Mouse (Mus musculus): ENCODE measurements around the gene Dcp1a. TPM values are rescaled to one million over a fixed set of nuclear protein-coding genes. Genes with fewer than 3 reads are reported as not detected.
"Not testable (repeated sequence)": the region's sequence is repeated elsewhere in the genome, so short reads cannot be mapped to it uniquely, and the experiment has no call there.

The Dcp1a gene
- polyA plus RNA-seq, 1 experiment from 2014 or later = 25.9 TPM

- H3K4me1 ChIP-seq (replicated peaks; ENCODE audit: control insufficient read depth, insufficient read depth, low read length) = no peaks in the 10 kb centered on the region
- no peaks in the 10 kb centered on the region for H3K27me3 ChIP-seq (replicated peaks; ENCODE audit: control insufficient read depth, insufficient read depth, low read length)
- no peak for ATAC-seq (replicated peaks; ENCODE audit: low FRiP score, low TSS enrichment, low read depth)
- peaks cover 31% of the 10 kb centered on the region for H3K36me3 ChIP-seq (ENCODE audit: control insufficient read depth, insufficient read depth, low read length)
- H3K9me3 ChIP-seq (ENCODE audit: control insufficient read depth, low read length) = no peaks in the 10 kb centered on the region
- H3K4me3 ChIP-seq (ENCODE audit: low read depth, low read length) = no peak overlapping the region
- H3K27ac ChIP-seq (ENCODE audit: low read depth) = no peak overlapping the region
- no peak for DNase-seq (ENCODE audit: low spot score)
- H3K4me2 ChIP-seq (ENCODE audit: low read length) = no peak overlapping the region
- H3K9ac ChIP-seq (ENCODE audit: low read length) = no peak overlapping the region
- WGBS = 97% methylated on average over 12 of the region's 12 CpGs
Observed at GRCm38 (mm10) chr14:30529454-30529853, 50.1 kb downstream of the Dcp1a start.

DNA sequence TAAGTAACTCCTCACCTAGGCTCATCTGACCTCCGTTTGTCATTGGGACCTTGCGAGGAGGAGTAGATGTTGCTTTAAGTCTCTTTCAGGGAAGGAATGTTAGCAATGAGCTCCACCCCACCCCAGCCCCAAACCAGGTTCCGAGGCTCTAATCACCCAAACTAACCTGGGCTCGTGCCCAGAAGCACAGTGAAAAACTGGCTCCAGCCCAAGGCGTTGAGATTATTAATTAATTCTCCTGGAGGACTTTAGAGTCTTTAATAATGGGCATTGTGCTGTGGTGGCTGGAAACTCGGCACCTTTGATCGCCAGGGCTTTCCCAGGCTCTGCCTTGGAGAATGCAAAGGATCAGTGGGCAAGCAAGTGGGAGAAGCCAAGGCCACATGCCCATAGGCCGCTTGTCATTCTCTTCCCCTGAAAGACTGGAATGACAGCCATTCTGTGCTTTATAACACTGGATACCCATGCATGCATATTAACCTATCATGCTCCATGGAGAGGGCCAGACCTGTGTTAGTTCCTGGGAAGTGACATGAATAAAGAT is 51.5 kb downstream of the Dcp1a start:
- Histone ChIP-seq H3K4me3 (ENCODE audit: low read depth, low read length) (no peak overlapping the region), H3K27me3 (replicated peaks; ENCODE audit: control insufficient read depth, insufficient read depth, low read length) (no peaks in the 10 kb centered on the region), H3K9me3 (ENCODE audit: control insufficient read depth, low read length) (no peaks in the 10 kb centered on the region), H3K9ac (ENCODE audit: low read length) (no peak overlapping the region), H3K4me2 (ENCODE audit: low read length) (no peak overlapping the region), H3K4me1 (replicated peaks; ENCODE audit: control insufficient read depth, insufficient read depth, low read length) (no peaks in the 10 kb centered on the region), H3K27ac (ENCODE audit: low read depth) (no peak overlapping the region), H3K36me3 (ENCODE audit: control insufficient read depth, insufficient read depth, low read length) (peaks cover 18% of the 10 kb centered on the region)
- no peak for ATAC-seq (replicated peaks; ENCODE audit: low FRiP score, low TSS enrichment, low read depth)
- WGBS = 66% methylated on average over 8 of the region's 8 CpGs
- DNase-seq (ENCODE audit: low spot score) = no peak

GRCm38 (mm10) chr14:30531431-30531830 is 52.1 kb downstream of the Dcp1a start:
- Histone ChIP-seq H3K27me3 (replicated peaks; ENCODE audit: control insufficient read depth, insufficient read depth, low read length) (no peaks in the 10 kb centered on the region), H3K36me3 (ENCODE audit: control insufficient read depth, insufficient read depth, low read length) (peaks cover 13% of the 10 kb centered on the region), H3K9ac (ENCODE audit: low read length) (no peak overlapping the region), H3K4me1 (replicated peaks; ENCODE audit: control insufficient read depth, insufficient read depth, low read length) (no peaks in the 10 kb centered on the region), H3K4me3 (ENCODE audit: low read depth, low read length) (no peak overlapping the region), H3K27ac (ENCODE audit: low read depth) (no peak overlapping the region), H3K4me2 (ENCODE audit: low read length) (no peak overlapping the region), H3K9me3 (ENCODE audit: control insufficient read depth, low read length) (no peaks in the 10 kb centered on the region)
- ATAC-seq (replicated peaks; ENCODE audit: low FRiP score, low TSS enrichment, low read depth) = no peak
- WGBS = 88% methylated on average over 5 of the region's 5 CpGs
- DNase-seq (ENCODE audit: low spot score) = no peak

DNA sequence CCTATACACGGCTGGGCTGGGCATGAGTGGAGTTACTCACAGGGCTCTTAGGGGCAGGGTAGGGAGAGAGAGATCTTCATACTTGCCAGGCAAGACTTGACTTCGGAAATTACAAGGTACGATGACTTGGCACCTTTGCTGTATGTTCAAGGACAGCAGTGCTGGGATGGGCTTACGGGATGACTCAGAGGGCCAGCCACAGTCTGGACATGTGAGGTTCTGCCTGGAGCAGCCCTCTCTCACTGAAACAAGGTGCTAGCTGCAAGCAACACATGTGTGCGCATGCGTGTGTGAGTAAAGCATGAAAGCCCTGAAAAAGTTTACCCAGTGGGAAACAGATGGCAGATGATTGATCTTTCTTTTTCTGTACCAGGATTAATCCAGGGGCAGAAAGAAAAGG is 52.6 kb downstream of the Dcp1a start:
- WGBS = 92% methylated on average over 6 of the region's 6 CpGs

DNA sequence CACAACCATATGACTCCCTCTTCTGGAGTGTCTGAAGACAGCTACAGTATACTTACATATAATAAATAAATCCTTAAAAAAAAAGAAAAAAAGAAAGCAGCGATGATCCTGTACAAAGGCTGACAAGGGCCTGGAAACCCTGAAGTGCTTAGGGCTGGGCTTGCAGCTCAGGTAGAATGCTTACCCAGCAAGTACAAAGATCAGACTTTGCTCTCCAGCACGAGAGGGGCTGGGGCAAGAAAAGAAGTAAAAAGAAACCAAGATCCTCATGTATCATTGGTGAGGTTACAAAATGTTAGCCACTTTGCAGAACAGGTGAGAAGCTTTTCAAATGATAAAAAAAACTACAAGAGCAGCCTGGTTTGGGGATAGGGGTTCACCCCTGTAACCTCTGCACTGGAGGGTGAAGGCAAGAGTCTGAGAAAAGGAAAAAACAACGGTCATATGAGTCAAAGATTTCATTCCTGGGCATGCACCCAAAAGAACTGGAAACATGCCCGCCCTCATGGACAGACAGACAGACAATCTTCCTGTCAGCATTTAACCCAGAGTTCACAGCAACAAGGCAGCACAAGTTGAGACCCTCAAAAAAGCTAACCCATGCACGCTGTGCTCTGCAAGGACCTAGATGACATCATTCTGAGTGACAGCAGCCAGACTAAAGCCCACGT is 54.6 kb downstream of the Dcp1a start:
- DNase-seq (ENCODE audit: low spot score) (no peak), ATAC-seq (replicated peaks; ENCODE audit: low FRiP score, low TSS enrichment, low read depth) (no peak)
- H3K9me3 ChIP-seq (ENCODE audit: control insufficient read depth, low read length) = no peaks in the 10 kb centered on the region
- WGBS = 81% methylated on average over 6 of the region's 6 CpGs
- no peak overlapping the region for H3K4me2 ChIP-seq (ENCODE audit: low read length)
- H3K4me3 ChIP-seq (ENCODE audit: low read depth, low read length) = no peak overlapping the region
- H3K27ac ChIP-seq (ENCODE audit: low read depth) = no peak overlapping the region
- H3K36me3 ChIP-seq (ENCODE audit: control insufficient read depth, insufficient read depth, low read length) = no peaks in the 10 kb centered on the region
- H3K27me3 ChIP-seq (replicated peaks; ENCODE audit: control insufficient read depth, insufficient read depth, low read length) = no peaks in the 10 kb centered on the region
- H3K4me1 ChIP-seq (replicated peaks; ENCODE audit: control insufficient read depth, insufficient read depth, low read length) = no peaks in the 10 kb centered on the region
- no peak overlapping the region for H3K9ac ChIP-seq (ENCODE audit: low read length)

More for the DNA sequence above, 52.6 kb downstream of the Dcp1a start:
- ATAC-seq (replicated peaks; ENCODE audit: low FRiP score, low TSS enrichment, low read depth) (no peak), DNase-seq (ENCODE audit: low spot score) (no peak)
- Histone ChIP-seq H3K27ac (ENCODE audit: low read depth) (no peak overlapping the region), H3K4me1 (replicated peaks; ENCODE audit: control insufficient read depth, insufficient read depth, low read length) (no peaks in the 10 kb centered on the region), H3K9ac (ENCODE audit: low read length) (no peak overlapping the region), H3K4me3 (ENCODE audit: low read depth, low read length) (no peak overlapping the region), H3K27me3 (replicated peaks; ENCODE audit: control insufficient read depth, insufficient read depth, low read length) (no peaks in the 10 kb centered on the region), H3K4me2 (ENCODE audit: low read length) (no peak overlapping the region), H3K36me3 (ENCODE audit: control insufficient read depth, insufficient read depth, low read length) (peaks cover 10% of the 10 kb centered on the region; the same call in 1 of the 2 replicates), H3K9me3 (ENCODE audit: control insufficient read depth, low read length) (no peaks in the 10 kb centered on the region)

DNA sequence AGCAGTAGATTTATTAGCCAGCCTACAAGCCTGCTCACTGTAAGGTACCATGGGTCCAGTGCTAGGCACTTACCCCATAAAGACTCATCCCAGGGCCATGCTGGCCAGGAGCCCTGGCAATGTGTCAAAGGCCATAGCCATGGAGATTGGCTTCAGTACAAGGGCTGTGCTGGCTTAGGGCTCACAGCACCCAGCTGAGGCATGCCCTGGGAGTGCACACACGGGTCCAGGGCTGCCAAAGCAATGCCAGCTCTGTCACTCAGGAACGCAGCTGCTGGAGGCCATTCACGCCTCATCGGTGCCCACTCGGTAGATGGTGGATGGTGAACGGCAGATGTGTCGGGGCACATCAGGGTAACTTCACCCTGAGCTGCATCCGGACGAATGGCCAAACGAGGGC is 62.2 kb downstream of the Dcp1a start:
- ATAC-seq (replicated peaks; ENCODE audit: low FRiP score, low TSS enrichment, low read depth) (no peak), DNase-seq (ENCODE audit: low spot score) (no peak)
- 75% methylated on average over 10 of the region's 10 CpGs for WGBS
- H3K4me2 ChIP-seq (ENCODE audit: low read length) = no peak overlapping the region
- H3K9me3 ChIP-seq (ENCODE audit: control insufficient read depth, low read length) = no peaks in the 10 kb centered on the region
- H3K27me3 ChIP-seq (replicated peaks; ENCODE audit: control insufficient read depth, insufficient read depth, low read length) = no peaks in the 10 kb centered on the region
- H3K4me3 ChIP-seq (ENCODE audit: low read depth, low read length) = no peak overlapping the region
- H3K27ac ChIP-seq (ENCODE audit: low read depth) = no peak overlapping the region
- no peaks in the 10 kb centered on the region for H3K4me1 ChIP-seq (replicated peaks; ENCODE audit: control insufficient read depth, insufficient read depth, low read length)
- no peaks in the 10 kb centered on the region for H3K36me3 ChIP-seq (ENCODE audit: control insufficient read depth, insufficient read depth, low read length)
- H3K9ac ChIP-seq (ENCODE audit: low read length) = no peak overlapping the region

DNA sequence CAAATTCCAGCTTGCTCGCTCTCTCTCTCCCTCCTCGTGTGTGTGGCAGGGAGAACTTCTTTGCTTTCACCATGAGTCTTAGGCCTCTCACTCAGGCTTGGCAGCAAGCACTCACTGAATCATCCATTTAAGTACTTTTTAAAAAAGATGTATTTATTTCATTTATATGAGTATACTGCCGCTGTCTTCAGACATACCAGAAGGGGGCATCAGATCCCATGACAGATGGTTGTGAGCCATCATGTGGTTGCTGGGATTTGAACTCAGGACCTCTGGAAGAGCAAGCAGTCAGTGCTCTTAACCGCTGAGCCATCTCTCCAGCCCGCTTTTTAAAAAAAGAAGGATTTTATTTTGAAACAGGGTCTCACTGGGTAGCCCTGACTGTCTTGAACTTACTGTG is 64.0 kb downstream of the Dcp1a start:
- WGBS = 78% methylated on average over 5 of the region's 5 CpGs
- not testable (repeated sequence) for ATAC-seq (replicated peaks; ENCODE audit: low FRiP score, low TSS enrichment, low read depth); H3K27ac ChIP-seq (ENCODE audit: low read depth); H3K9me3 ChIP-seq (ENCODE audit: control insufficient read depth, low read length); H3K4me3 ChIP-seq (ENCODE audit: low read depth, low read length); H3K4me2 ChIP-seq (ENCODE audit: low read length); DNase-seq (ENCODE audit: low spot score); H3K4me1 ChIP-seq (replicated peaks; ENCODE audit: control insufficient read depth, insufficient read depth, low read length); H3K27me3 ChIP-seq (replicated peaks; ENCODE audit: control insufficient read depth, insufficient read depth, low read length); H3K36me3 ChIP-seq (ENCODE audit: control insufficient read depth, insufficient read depth, low read length); H3K9ac ChIP-seq (ENCODE audit: low read length)

DNA sequence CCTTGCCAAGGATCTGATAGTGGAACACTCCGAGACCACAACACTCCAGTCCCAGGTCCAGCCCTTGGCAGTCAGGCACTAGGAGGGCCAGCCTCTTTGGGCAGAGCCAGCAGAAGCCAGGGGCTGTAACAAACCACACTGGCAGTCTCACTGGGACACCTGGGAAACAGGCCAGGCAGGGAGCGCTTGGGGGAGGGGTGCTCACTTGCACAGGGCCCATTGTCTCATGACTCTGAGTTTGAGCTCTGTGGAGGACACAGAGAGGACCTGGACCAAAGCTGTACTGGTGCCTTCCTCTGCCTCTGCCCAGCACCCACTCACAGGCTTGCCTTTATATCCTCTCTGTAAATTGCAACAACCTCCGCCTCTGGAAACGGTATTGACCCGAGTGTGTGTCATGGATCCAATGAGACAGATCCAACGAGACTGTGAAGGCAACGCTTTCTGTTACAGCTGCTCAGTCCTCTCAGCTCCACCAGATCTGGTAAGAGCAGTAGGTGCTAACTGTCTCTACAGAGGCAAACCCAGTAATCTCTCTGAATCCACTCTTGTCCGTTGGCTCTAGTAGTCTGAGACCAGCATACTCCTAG is 68.9 kb downstream of the Dcp1a start, which contains the start of gene Tkt:
TSS of gene Tkt (plus strand) at position 229 of the 590 bp plus-strand sequence.
- H3K27ac ChIP-seq (ENCODE audit: low read depth) = peak within 1 kb of the TSS; percentile 93
- H3K27me3 ChIP-seq (replicated peaks; ENCODE audit: control insufficient read depth, insufficient read depth, low read length) = no peaks in the 10 kb centered on the region
- H3K36me3 ChIP-seq (ENCODE audit: control insufficient read depth, insufficient read depth, low read length) = no peaks in the 10 kb centered on the region
- H3K4me1 ChIP-seq (replicated peaks; ENCODE audit: control insufficient read depth, insufficient read depth, low read length) = peaks cover 22% of the 10 kb centered on the region
- peak; percentile 65 for DNase-seq (ENCODE audit: low spot score)
- WGBS = 26% methylated on average over 8 of the region's 8 CpGs
- no peak for ATAC-seq (replicated peaks; ENCODE audit: low FRiP score, low TSS enrichment, low read depth)
- H3K9me3 ChIP-seq (ENCODE audit: control insufficient read depth, low read length) = no peaks in the 10 kb centered on the region
- H3K4me3 ChIP-seq (ENCODE audit: low read depth, low read length) = peak within 1 kb of the TSS; percentile 88
- H3K4me2 ChIP-seq (ENCODE audit: low read length) = peak within 1 kb of the TSS; percentile 77
- peak within 1 kb of the TSS; percentile 93 for H3K9ac ChIP-seq (ENCODE audit: low read length)
